Mouse (Mus musculus) spleen, adult 2 months (tissue): ENCODE results near the gene Tram1l1. TPM values are rescaled to one million over a fixed set of nuclear protein-coding genes. Genes with fewer than 3 reads are reported as not detected.

Source experiments
- DNase-seq, 2 experiments: peaks; one replicate each; pipeline versions ENCODE4 v3.0.0 to v3.0.0-alpha.2; 2012 to 2021; ENCODE audit warnings: low spot score in 2 of 2, low read depth in 1 of 2
- H3K27ac ChIP-seq: fragments of 200-500 bp; 2 replicates; pipeline ENCODE4 v1.5.1; 2012; ENCODE audit warnings: low read length, inconsistent platforms; ENCODE audit not compliant: insufficient read depth
- H3K27me3 ChIP-seq: fragments of 200-500 bp; 2 replicates; pipeline ENCODE4 v1.6.1; 2012; ENCODE audit warnings: mild to moderate bottlenecking, moderate library complexity, low read length, inconsistent platforms; ENCODE audit not compliant: control insufficient read depth, insufficient read depth
- H3K36me3 ChIP-seq: fragments of 200-500 bp; 2 replicates; pipeline ENCODE4 v1.6.1; 2012; ENCODE audit warnings: mild to moderate bottlenecking, low read length, inconsistent platforms; ENCODE audit not compliant: control insufficient read depth, insufficient read depth
- H3K4me1 ChIP-seq: fragments of 200-500 bp; 2 replicates; pipeline ENCODE4 v1.6.1; 2011; ENCODE audit warnings: inconsistent platforms; ENCODE audit not compliant: control insufficient read depth, insufficient read depth, insufficient read length
- H3K4me3 ChIP-seq: fragments of 200-500 bp; 2 replicates; pipeline ENCODE4 v1.5.1; 2011; ENCODE audit warnings: mild to moderate bottlenecking, inconsistent platforms; ENCODE audit not compliant: insufficient read depth, insufficient read length; ENCODE audit errors: extremely low read depth
- CTCF ChIP-seq: fragments of 200-500 bp; IDR thresholded peaks from 2 replicates; pipeline ENCODE4 v1.5.1; 2011; ENCODE audit warnings: mild to moderate bottlenecking, inconsistent platforms; ENCODE audit not compliant: insufficient read depth, insufficient read length, insufficient replicate concordance; ENCODE audit errors: extremely low read depth
- POLR2A ChIP-seq: fragments of 200-500 bp; IDR thresholded peaks from 2 replicates; pipeline ENCODE4 v1.6.1; 2011; ENCODE audit warnings: low read depth, low read length, inconsistent platforms
- WGBS: fragments of 180-500 bp; shearing (Covaris S2); methylation state at CpG from one replicate; pipeline ENCODE4 v1.1.7; 2018; 5-methylcytosine and 5-hydroxymethylcytosine counted together
- polyA plus RNA-seq: library from polyadenylated mRNA; depleted of rRNA; stranded (reverse); fragments of >200 nt; gene quantifications from 2 replicates; pipeline ENCODE4 v1.2.3, GENCODE M21; 2012; rRNA removed

The Tram1l1 gene
- polyA plus RNA-seq, 1 experiment, result 0.01 TPM

DNA sequence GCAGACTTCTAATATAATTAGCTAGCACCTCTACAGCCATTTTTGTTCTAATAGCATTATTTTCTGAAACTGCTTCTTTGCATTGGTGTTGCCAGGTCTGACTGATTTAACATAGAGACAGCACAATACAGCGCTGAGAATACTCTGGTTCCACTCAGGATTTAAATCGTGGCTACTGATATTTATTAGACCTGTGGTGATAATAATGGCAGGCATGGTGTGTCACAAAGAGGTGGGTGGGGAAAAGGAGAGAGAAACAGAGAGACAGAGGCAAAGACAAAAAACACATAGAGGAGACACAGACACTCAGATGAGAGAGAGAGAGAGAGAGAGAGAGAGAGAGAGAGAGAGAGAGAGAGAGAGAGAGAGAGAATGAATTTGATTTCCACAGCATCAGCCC, 257 bp upstream of the Tram1l1 start:
- Histone ChIP-seq H3K4me3 (no peak overlapping the region), H3K27ac (no peak overlapping the region), H3K4me1 (no peaks in the 10 kb centered on the region), H3K27me3 (no peaks in the 10 kb centered on the region), H3K36me3 (no peaks in the 10 kb centered on the region)
- no peak for TF ChIP-seq CTCF
- TF ChIP-seq POLR2A, result no peak
- WGBS, result 17% methylated on average over 2 of the region's 2 CpGs
- no peak for DNase-seq

DNA sequence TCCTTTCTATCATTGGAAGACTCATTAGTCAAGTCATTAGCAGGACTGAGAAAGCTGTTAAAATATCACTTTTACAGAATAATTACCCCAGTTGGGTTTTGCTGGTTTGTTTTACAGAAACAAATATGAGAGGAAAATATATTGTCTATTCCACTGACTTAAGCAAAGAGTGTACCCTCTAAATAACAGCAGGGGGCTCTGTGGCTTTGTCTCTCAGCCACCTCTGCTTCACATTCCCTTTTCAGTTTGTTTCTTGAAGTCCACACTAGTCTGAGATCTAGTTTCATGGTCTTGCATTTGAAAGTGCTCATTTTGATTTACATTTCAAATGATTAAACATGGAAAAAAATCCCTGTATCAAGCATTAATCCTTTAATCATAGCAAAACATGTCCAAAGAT, 25.8 kb downstream of the Tram1l1 start:
- no peaks in the 10 kb centered on the region for H3K4me1 ChIP-seq
- TF ChIP-seq POLR2A (no peak), CTCF (no peak)
- no peaks in the 10 kb centered on the region for H3K36me3 ChIP-seq
- H3K27me3 ChIP-seq, result no peaks in the 10 kb centered on the region
- no peak for DNase-seq
- no peak overlapping the region for H3K4me3 ChIP-seq
- no peak overlapping the region for H3K27ac ChIP-seq

DNA sequence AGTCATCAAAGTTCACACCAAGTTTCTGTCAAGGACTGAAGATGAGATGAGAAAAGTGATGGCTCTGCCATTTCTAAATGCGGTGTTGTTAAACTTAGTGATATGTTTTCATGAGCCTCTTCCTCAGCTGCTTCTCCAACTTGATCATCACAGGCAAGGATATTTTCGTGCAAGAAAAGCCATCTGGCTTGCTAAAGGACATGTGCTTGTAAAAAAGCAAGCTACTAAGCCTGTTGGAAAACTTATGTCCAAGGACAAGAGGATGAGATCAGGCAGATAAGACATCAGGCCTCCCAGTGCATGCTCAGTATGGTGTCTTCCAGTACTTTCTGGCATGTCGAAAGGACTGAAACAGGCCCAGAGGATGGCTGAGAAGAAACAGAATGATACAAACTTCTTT, 36.9 kb downstream of the Tram1l1 start:
- no peak overlapping the region for H3K4me3 ChIP-seq
- no peak for DNase-seq
- WGBS, result 82% methylated on average over 3 of the region's 3 CpGs

DNA sequence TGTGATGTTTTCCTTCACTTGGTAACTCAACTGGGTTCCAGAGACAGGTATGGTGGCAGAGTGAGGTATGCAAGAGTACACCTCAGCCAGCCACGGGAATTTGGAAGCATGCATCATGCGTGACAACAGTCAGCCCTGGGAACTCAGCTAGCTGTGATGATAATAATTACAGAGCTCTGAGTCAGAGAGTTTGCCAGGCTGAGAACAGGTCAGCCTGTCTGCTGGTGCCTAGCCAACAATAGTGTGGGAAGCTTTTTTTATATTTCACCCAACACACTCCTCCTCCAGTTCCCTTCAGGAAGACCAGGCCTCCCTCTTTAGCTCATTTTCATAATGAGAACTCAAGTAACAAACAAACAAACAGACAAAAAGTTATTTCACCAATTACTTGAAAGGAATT, 51.4 kb downstream of the Tram1l1 start:
- Histone ChIP-seq H3K4me1 (no peaks in the 10 kb centered on the region), H3K27me3 (no peaks in the 10 kb centered on the region), H3K27ac (no peak overlapping the region), H3K36me3 (no peaks in the 10 kb centered on the region), H3K4me3 (no peak overlapping the region)
- 87% methylated on average over 2 of the region's 2 CpGs for WGBS
- no peak for DNase-seq
- no peak for TF ChIP-seq POLR2A
- TF ChIP-seq CTCF, result no peak

More for the DNA sequence above, 36.9 kb downstream of the Tram1l1 start:
- no peak overlapping the region for H3K27ac ChIP-seq
- TF ChIP-seq CTCF (no peak), POLR2A (no peak)
- H3K36me3 ChIP-seq, result no peaks in the 10 kb centered on the region
- H3K27me3 ChIP-seq, result no peaks in the 10 kb centered on the region
- no peaks in the 10 kb centered on the region for H3K4me1 ChIP-seq

Other genes starting within 250 kb of the Tram1l1 start
- not detected in 2 replicates for gene 1700006A11Rik, start 105.2 kb downstream of the Tram1l1 start, polyA plus RNA-seq